Mouse (Mus musculus) kidney, adult 2 months (tissue): Measurements from ENCODE around the gene Sh3kbp1.

Experiments used
- CTCF ChIP-seq: fragments of 200-500 bp; conservative IDR thresholded peaks from 2 replicates; pipeline ENCODE4 v1.5.1; 2011; ENCODE audit warnings: low read depth, mild to moderate bottlenecking, control low read depth, low read length, moderate library complexity, mixed read lengths; ENCODE audit not compliant: insufficient read depth, insufficient read length
- POLR2A ChIP-seq: fragments of 200-500 bp; IDR thresholded peaks from one replicate; pipeline ENCODE4 v1.6.1; 2011; ENCODE audit warnings: low read depth, low read length, control low read depth

GRCm38 (mm10) chrX:159645314-159645713 lies 18.2 kb downstream of the Sh3kbp1 start:
- no peak for TF ChIP-seq CTCF
- TF ChIP-seq POLR2A: no peak
